Mouse (Mus musculus): ENCODE measurements around the gene Fbxl7. TPM values are rescaled to one million over a fixed set of nuclear protein-coding genes. Genes with fewer than 3 reads are reported as not detected.
"Not testable (repeated sequence)": the region's sequence is repeated elsewhere in the genome, so short reads cannot be mapped to it uniquely, and the experiment has no call there.

The Fbxl7 gene
- total RNA-seq, 1 experiment from 2014 or later = not detected

- ATAC-seq (replicated peaks; ENCODE audit: low read depth, poor library complexity, severe bottlenecking) = no peak
Measured at GRCm38 (mm10) chr15:26816931-26817330, 78.4 kb downstream of the Fbxl7 start.

- no peak for ATAC-seq (replicated peaks; ENCODE audit: low read depth, poor library complexity, severe bottlenecking)
Measured at GRCm38 (mm10) chr15:26812856-26813255, 82.5 kb downstream of the Fbxl7 start.

DNA sequence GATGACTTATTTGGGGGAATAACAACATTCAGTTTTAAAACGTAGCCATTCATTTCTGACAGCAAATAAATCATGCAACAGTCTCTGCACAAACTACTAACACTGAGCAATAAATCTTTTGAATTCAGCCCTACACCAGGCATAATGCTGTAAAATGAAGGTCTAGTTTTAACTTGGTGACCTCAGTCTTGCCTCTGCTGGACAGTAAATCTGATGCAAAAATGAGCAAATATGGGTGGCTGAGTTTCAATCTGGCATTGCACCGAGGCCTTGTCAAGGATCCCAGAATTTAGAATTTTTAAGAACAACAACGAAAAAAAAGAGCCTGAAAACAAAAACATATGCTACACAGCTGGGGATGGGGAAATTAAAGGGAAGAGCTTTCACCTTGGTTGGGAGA lies 85.8 kb downstream of the Fbxl7 start:
- ATAC-seq (replicated peaks; ENCODE audit: low read depth, poor library complexity, severe bottlenecking) = no peak

DNA sequence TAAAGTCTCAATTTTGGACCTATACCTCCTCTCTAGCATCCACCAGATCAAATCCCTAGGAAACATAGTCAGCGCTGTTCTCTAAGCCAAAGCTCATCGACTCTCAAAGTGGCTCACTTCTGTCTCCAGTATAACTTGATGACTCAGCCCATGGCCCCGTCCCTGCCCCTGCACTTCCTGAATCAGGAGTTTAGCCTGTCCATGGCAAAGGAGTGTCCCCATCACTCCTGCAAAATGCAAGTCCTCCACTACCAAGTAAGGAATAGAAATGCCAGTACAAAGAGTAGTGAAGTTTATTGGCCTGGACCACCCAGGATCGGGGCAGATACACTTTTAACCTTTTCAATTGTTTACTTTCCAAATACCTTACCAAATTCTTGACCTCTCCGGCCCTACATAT lies 91.3 kb downstream of the Fbxl7 start:
- no peak for ATAC-seq (replicated peaks; ENCODE audit: low read depth, poor library complexity, severe bottlenecking)

DNA sequence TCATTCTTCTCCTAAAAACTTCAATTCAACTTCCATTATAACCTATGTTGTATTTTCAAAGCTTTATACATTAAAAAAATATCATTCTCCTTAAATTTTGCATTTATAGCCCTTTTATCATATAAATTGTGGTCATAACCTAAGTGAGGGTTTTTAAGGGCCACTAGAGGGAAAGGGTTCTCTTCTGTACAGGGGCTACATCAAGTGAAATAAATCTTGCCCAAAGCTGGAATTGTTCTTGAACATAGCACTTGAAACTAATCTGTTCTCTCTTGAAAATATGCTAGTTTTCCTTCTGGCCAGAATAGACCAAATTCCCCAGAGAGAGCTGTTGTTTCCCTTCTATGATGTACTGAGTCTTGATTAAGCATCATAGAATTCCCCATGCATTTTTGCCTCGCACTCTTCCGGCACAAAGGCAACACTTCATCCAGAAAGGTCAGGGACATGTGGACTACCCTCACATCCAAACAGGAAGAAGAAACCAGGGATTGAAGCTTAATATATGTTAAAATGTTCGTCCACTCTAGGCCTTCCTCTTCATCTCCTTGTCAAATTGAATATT lies 95.8 kb downstream of the Fbxl7 start:
- no peak for ATAC-seq (replicated peaks; ENCODE audit: low read depth, poor library complexity, severe bottlenecking)

GRCm38 (mm10) chr15:26795937-26796336 lies 99.4 kb downstream of the Fbxl7 start:
- no peak for ATAC-seq (replicated peaks; ENCODE audit: low read depth, poor library complexity, severe bottlenecking)

- no peak for ATAC-seq (replicated peaks; ENCODE audit: low read depth, poor library complexity, severe bottlenecking)
Measured at GRCm38 (mm10) chr15:26795518-26795917, 99.9 kb downstream of the Fbxl7 start.

DNA sequence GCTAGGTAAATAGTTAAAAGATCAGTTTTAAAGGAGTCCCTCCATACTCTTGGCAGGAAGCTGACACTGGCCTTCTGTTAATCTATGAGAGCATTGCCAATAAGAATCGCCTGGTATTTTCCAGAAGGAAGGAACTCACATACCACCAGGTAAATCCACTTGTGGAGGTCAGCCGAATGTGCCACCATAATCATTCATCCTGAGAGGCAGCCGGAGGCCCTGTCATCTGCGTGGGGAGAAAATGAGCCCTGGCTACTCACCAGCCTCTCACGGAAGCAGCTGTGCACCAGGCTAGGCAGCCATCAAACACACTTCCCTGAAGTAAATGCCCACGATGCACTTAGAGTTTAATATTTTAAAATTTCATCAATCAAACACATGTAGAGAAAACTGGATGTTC lies 108.2 kb downstream of the Fbxl7 start:
- no peak for ATAC-seq (replicated peaks; ENCODE audit: low read depth, poor library complexity, severe bottlenecking)

- ATAC-seq (replicated peaks; ENCODE audit: low read depth, poor library complexity, severe bottlenecking) = no peak
Measured at GRCm38 (mm10) chr15:26780557-26780956, 114.8 kb downstream of the Fbxl7 start.

- ATAC-seq (replicated peaks; ENCODE audit: low read depth, poor library complexity, severe bottlenecking) = no peak
Measured at GRCm38 (mm10) chr15:26779129-26779528, 116.3 kb downstream of the Fbxl7 start.

GRCm38 (mm10) chr15:26775720-26776119 lies 119.7 kb downstream of the Fbxl7 start:
- ATAC-seq (replicated peaks; ENCODE audit: low read depth, poor library complexity, severe bottlenecking) = no peak

- ATAC-seq (replicated peaks; ENCODE audit: low read depth, poor library complexity, severe bottlenecking) = no peak
Measured at GRCm38 (mm10) chr15:26774895-26775294, 120.5 kb downstream of the Fbxl7 start.

- no peak for ATAC-seq (replicated peaks; ENCODE audit: low read depth, poor library complexity, severe bottlenecking)
Measured at GRCm38 (mm10) chr15:26761651-26762050, 133.7 kb downstream of the Fbxl7 start.

GRCm38 (mm10) chr15:26748484-26748883 lies 146.9 kb downstream of the Fbxl7 start:
- no peak for ATAC-seq (replicated peaks; ENCODE audit: low read depth, poor library complexity, severe bottlenecking)

- no peak for ATAC-seq (replicated peaks; ENCODE audit: low read depth, poor library complexity, severe bottlenecking)
Measured at GRCm38 (mm10) chr15:26732366-26732765, 163.0 kb downstream of the Fbxl7 start.

GRCm38 (mm10) chr15:26730760-26731159 lies 164.6 kb downstream of the Fbxl7 start:
- ATAC-seq (replicated peaks; ENCODE audit: low read depth, poor library complexity, severe bottlenecking) = no peak

GRCm38 (mm10) chr15:26729341-26729740 lies 166.0 kb downstream of the Fbxl7 start:
- ATAC-seq (replicated peaks; ENCODE audit: low read depth, poor library complexity, severe bottlenecking) = not testable (repeated sequence)

GRCm38 (mm10) chr15:26718390-26719036 lies 176.9 kb downstream of the Fbxl7 start:
- ATAC-seq (replicated peaks; ENCODE audit: low read depth, poor library complexity, severe bottlenecking) = no peak

DNA sequence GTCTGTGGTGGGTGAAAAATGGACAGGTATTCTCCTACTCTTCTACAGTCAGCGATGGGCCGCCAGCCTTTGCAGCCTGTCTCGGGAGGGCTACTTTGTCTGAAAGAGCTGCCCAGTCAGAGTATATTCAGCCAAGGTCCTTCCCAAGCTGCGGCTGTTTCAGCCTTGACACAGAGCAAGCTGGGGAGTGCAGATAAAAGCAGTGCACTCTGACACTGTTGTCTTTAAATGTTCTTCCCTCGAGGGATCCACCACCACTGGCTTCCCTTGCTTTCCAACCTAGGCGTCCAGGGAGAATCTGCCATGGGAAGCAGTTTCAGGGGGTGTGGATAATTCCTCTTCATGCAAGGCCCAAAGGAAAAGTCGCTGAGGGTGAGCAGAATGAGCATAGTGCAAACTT lies 177.4 kb downstream of the Fbxl7 start:
- no peak for ATAC-seq (replicated peaks; ENCODE audit: low read depth, poor library complexity, severe bottlenecking)

GRCm38 (mm10) chr15:26716181-26716580 lies 179.2 kb downstream of the Fbxl7 start:
- no peak for ATAC-seq (replicated peaks; ENCODE audit: low read depth, poor library complexity, severe bottlenecking)

DNA sequence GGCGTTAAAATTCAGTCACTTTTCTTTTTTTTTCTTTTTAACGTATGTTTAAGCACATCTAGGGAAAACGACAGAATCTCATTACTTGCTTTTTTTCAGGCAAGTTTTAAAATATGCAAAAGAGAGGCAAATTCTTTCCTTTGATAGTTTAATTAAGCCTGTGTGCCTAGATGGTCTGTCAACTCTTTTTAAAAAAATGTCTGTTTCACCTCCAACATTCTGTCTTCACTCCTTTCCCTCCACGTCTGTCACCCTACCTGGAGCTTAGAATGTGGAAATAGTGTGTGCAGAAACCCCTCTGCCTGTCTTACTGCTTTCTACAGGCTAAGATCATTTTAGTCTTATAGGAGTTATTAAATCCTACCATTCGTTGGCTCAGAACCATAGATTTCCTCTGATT lies 179.7 kb downstream of the Fbxl7 start:
- ATAC-seq (replicated peaks; ENCODE audit: low read depth, poor library complexity, severe bottlenecking) = no peak

DNA sequence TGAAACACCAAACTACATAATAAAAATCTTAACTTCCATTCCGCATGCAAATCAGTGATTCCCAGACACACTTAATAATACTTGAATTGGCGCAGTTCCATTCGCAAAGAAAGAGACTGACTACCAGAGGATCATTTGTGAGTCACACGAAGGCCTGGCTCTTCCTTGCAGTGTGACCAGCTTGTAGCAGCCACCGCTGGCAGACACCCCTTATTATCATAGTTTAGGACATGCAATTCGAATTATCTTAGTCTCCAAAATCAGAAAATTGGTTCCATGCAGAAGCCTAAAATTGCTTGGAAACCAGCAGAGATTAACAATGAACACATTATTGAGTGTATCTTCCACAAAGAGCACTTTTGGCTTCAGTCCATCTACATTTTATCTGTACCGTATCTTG lies 183.1 kb downstream of the Fbxl7 start:
- ATAC-seq (replicated peaks; ENCODE audit: low read depth, poor library complexity, severe bottlenecking) = no peak

Data from common myeloid progenitor, adult 5-6 weeks (primary cell).